Mouse (Mus musculus): ENCODE measurements around the gene Tubgcp5. TPM values are rescaled to one million over a fixed set of nuclear protein-coding genes. Genes with fewer than 3 reads are reported as not detected.

Gene Tubgcp5
- polyA plus RNA-seq (2014; fragmentation: Illumina TruSeq; extraction: RNeasy Lipid Tissue Mini Kit (QIAGEN cat#74804); ENCODE audit: low read depth, low replicate concordance), result 9.8 TPM

GRCm38 (mm10) chr7:55793952-55794603 lies at the start of gene Tubgcp5:
Tubgcp5 (plus strand) TSS chr7:55794154.

GRCm38 (mm10) chr7:55767926-55768325 lies 26.0 kb upstream of the Tubgcp5 start, which contains the start of gene Siglech:
Siglech (plus strand) TSS chr7:55768178.

GRCm38 (mm10) chr7:55841445-55841844 lies 47.5 kb downstream of the Tubgcp5 start, which contains the start of gene Cyfip1:
Cyfip1 (plus strand) TSS chr7:55841745.

Other genes with a start within 250 kb of the Tubgcp5 start
- gene Siglech, start 26.0 kb upstream of the Tubgcp5 start, polyA plus RNA-seq (2014; fragmentation: Illumina TruSeq; extraction: RNeasy Lipid Tissue Mini Kit (QIAGEN cat#74804); ENCODE audit: low read depth, low replicate concordance), result 0.40 TPM
- 20.6 TPM for gene Cyfip1, start 47.6 kb downstream of the Tubgcp5 start, polyA plus RNA-seq (2014; fragmentation: Illumina TruSeq; extraction: RNeasy Lipid Tissue Mini Kit (QIAGEN cat#74804); ENCODE audit: low read depth, low replicate concordance)
- gene Nipa2, start 168.3 kb downstream of the Tubgcp5 start, polyA plus RNA-seq (2014; fragmentation: Illumina TruSeq; extraction: RNeasy Lipid Tissue Mini Kit (QIAGEN cat#74804); ENCODE audit: low read depth, low replicate concordance), result 50.1 TPM
- 2.4 TPM for gene Nipa1, start 225.8 kb downstream of the Tubgcp5 start, polyA plus RNA-seq (2014; fragmentation: Illumina TruSeq; extraction: RNeasy Lipid Tissue Mini Kit (QIAGEN cat#74804); ENCODE audit: low read depth, low replicate concordance)

Measured in liver, adult 10 weeks (tissue).